Mouse (Mus musculus) stomach, postnatal 0 days (tissue): ENCODE measurements at regions not wholly inside any gene's neighbourhood (a gene's known extent, or its start where the extent isn't known, plus 50 kb on each side); places are given as distances from the start of the nearest gene placed in this dataset.
"Not testable (repeated sequence)": the region's sequence is repeated elsewhere in the genome, so short reads cannot be mapped to it uniquely, and the experiment has no call there.

Experiments used
- CTCF ChIP-seq: IDR thresholded peaks from 2 replicates; pipeline ENCODE4 v1.5.1; 2016; ENCODE audit warnings: antibody characterized with exemption, low read depth, mild to moderate bottlenecking, moderate library complexity
- EP300 ChIP-seq: optimal IDR thresholded peaks from 2 replicates; pipeline ENCODE3; 2016; ENCODE audit warnings: antibody characterized with exemption

DNA sequence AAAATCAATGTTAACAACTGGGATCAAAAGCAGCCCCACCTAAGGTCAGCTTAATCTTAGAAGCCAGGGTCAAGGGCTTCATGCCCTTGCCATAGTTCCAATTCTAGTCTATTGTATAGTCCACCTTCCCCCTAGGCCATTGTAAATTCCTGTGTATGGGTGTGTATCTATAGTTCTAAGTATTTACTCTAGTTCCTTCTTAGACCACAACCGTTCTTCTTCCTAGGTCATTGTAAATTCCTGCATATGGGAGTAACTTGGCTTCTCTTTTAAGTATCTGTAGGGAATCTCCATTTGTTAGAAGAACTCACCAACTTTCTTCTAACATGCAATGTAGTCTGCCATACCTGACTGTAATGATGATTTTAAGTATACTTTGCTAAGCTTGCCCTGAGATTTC is 461.1 kb downstream of the Car8 start:
- TF ChIP-seq CTCF, EP300: not testable (repeated sequence)
